ENCODE assay signal across 7 mouse cellular contexts in genomic region chr4:133056069-133056890, GRCm38 (mm10). TPM values are rescaled to one million over a fixed set of nuclear protein-coding genes. Genes with fewer than 3 reads are reported as not detected.
DNase-seq lines count a peak whose midpoint lies in the region; ATAC-seq and TF ChIP-seq lines count a peak whose summit lies in the region.

No protein-coding gene starts in this region.

- no peak overlapping the region for H3K27ac ChIP-seq in cerebellum, adult 2 months (ENCODE audit: insufficient read depth, low read length)
- no peak overlapping the region for H3K27ac ChIP-seq in forebrain, embryonic 16.5 days (ENCODE audit: low read length)

- no peak for TF ChIP-seq POLR2A in cerebellum, adult 2 months (IDR thresholded peaks at IDR 0.05; ENCODE audit: borderline replicate concordance, insufficient read depth, low read length)

- H3K9ac ChIP-seq in forebrain, embryonic 16.5 days (replicated peaks; ENCODE audit: low read depth, low read length): no peak overlapping the region

- H3K4me2 ChIP-seq in forebrain, embryonic 16.5 days (ENCODE audit: low read length): no peak overlapping the region

- DNase-seq in R1 (ENCODE audit: low read depth, low spot score): peak; percentile 97
- peak; percentile 54 to 76 for DNase-seq in cerebellum, adult 2 months
- DNase-seq in heart, postnatal 4 days: peak; percentile 85
- peak; percentile 82 to 86 for DNase-seq in layer of hippocampus, postnatal 10 days (ENCODE audit: low spot score in 2 of 2)
- DNase-seq in lung, postnatal 4 days: peak; percentile 88 to 90
- peak; percentile 80 for DNase-seq in retina, postnatal 1 day

- ATAC-seq in forebrain, embryonic 16.5 days: peak; percentile 61; the same call in 1 of the 2 replicates

- H3K9me3 ChIP-seq in forebrain, embryonic 16.5 days (ENCODE audit: control insufficient read depth, low read length): no peaks in the 10 kb centered on the region

- 10% methylated on average over 15 of the region's 15 CpGs for WGBS in cerebellum, adult 2 months
- 6% methylated on average over 15 of the region's 15 CpGs for WGBS in forebrain, embryonic 16.5 days

- H3K27me3 ChIP-seq in cerebellum, adult 2 months (ENCODE audit: control insufficient read depth, insufficient read depth, low read length): no peaks in the 10 kb centered on the region
- no peaks in the 10 kb centered on the region for H3K27me3 ChIP-seq in forebrain, embryonic 16.5 days (replicated peaks; ENCODE audit: control insufficient read depth, insufficient read depth, low read length)

- peaks cover 44% of the 10 kb centered on the region for H3K4me1 ChIP-seq in cerebellum, adult 2 months (ENCODE audit: control insufficient read depth, insufficient read depth, low read length)
- peaks cover 30% of the 10 kb centered on the region for H3K4me1 ChIP-seq in forebrain, embryonic 16.5 days (replicated peaks; ENCODE audit: control insufficient read depth, insufficient read depth, low read length)

- no peak overlapping the region for H3K4me3 ChIP-seq in cerebellum, adult 2 months (replicated peaks; ENCODE audit: insufficient read depth, low read depth, low read length)
- H3K4me3 ChIP-seq in forebrain, embryonic 16.5 days (replicated peaks; ENCODE audit: low read length): no peak overlapping the region

- TF ChIP-seq CTCF in cerebellum, adult 2 months (IDR thresholded peaks at IDR 0.05; ENCODE audit: borderline replicate concordance, insufficient read depth, low read depth, low read length): peak; percentile 78

- H3K36me3 ChIP-seq in forebrain, embryonic 16.5 days (ENCODE audit: control insufficient read depth, insufficient read depth): peaks cover 9% of the 10 kb centered on the region; the same call in 1 of the 2 replicates

RNA-seq across cellular contexts. Expression of gene Ahdc1, which starts 45.2 kb away (rescaled TPM):
- polyA plus RNA-seq in cerebellum, adult 2 months (2012; rRNA removed): 30.8 and 34.3 TPM in 2 replicates
- 13.0 and 13.7 TPM in 2 replicates for polyA plus RNA-seq in forebrain, embryonic 16.5 days (2015; fragmentation: Nextera tagmentation; extraction: Ambion mirVana)
- 10 to 100 TPM; 41.1 to 48.7 TPM for total RNA-seq in heart, postnatal 4 days (2021)
- total RNA-seq in layer of hippocampus, postnatal 10 days (2021): 100 to 1,000 TPM in 1 of 2 experiments, 10 to 100 TPM in 1; 98.1 to 103 TPM
